Comparison of ENCODE assay signal across 8 mouse cellular contexts in genomic region chr13:46418731-46419545, GRCm38 (mm10). TPM values are rescaled to one million over a fixed set of nuclear protein-coding genes. Genes with fewer than 3 reads are reported as not detected.
DNase-seq lines count a peak whose midpoint lies in the region; ATAC-seq and TF ChIP-seq lines count a peak whose summit lies in the region.

No protein-coding gene starts in this region.

- no peaks in the 10 kb centered on the region for H3K36me3 ChIP-seq in intestine, postnatal 0 days (ENCODE audit: control insufficient read depth, insufficient read depth)
- H3K36me3 ChIP-seq in small intestine, adult 2 months (ENCODE audit: control insufficient read depth, insufficient read depth, low read length): no peaks in the 10 kb centered on the region

- ATAC-seq in intestine, postnatal 0 days: peak; percentile 22; the same call in 1 of the 2 replicates
- no peak for ATAC-seq in monocyte, adult 5-6 weeks (replicated peaks; ENCODE audit: insufficient number of reproducible peaks, low FRiP score, low TSS enrichment, poor library complexity, severe bottlenecking)

- H3K4me2 ChIP-seq in intestine, postnatal 0 days (replicated peaks; ENCODE audit: low read depth): peak overlapping the region; percentile 72

- peak overlapping the region; percentile 92 for H3K27ac ChIP-seq in left cerebral cortex, adult 2 months
- no peak overlapping the region for H3K27ac ChIP-seq in embryonic fibroblast, embryonic 13.5 days (ENCODE audit: insufficient read depth, low read length)
- peak overlapping the region; percentile 23; the same call in 1 of the 2 replicates for H3K27ac ChIP-seq in intestine, postnatal 0 days (ENCODE audit: low read depth, low read length)
- H3K27ac ChIP-seq in small intestine, adult 2 months (ENCODE audit: insufficient read depth, low read depth, low read length): peak overlapping the region; percentile 40

- peaks cover 28% of the 10 kb centered on the region for H3K27me3 ChIP-seq in intestine, postnatal 0 days (replicated peaks; ENCODE audit: control insufficient read depth, insufficient read depth, low read length)
- H3K27me3 ChIP-seq in small intestine, adult 2 months (ENCODE audit: control insufficient read depth, insufficient read depth, low read length): peaks cover 22% of the 10 kb centered on the region

- no peak for TF ChIP-seq CTCF in left cerebral cortex, adult 2 months (IDR thresholded peaks at IDR 0.05)
- TF ChIP-seq CTCF in embryonic fibroblast, embryonic 13.5 days (IDR thresholded peaks at IDR 0.05; ENCODE audit: borderline replicate concordance, insufficient read depth, low read length): no peak
- TF ChIP-seq CTCF in intestine, postnatal 0 days (IDR thresholded peaks at IDR 0.05; ENCODE audit: low read depth): no peak
- TF ChIP-seq CTCF in small intestine, adult 2 months (IDR thresholded peaks at IDR 0.05; ENCODE audit: extremely low read depth, insufficient read length, insufficient replicate concordance, low read depth, low read length): no peak

- H3K9me3 ChIP-seq in intestine, postnatal 0 days (ENCODE audit: control insufficient read depth): no peaks in the 10 kb centered on the region

- peak; percentile 39 to 48 for DNase-seq in left cerebral cortex, adult 2 months (ENCODE audit: extremely low spot score in 1 of 2, low spot score in 2 of 2)
- DNase-seq in left cerebral cortex, adult 11 months (ENCODE audit: low spot score): no peak
- DNase-seq in adrenal gland, postnatal 25 days: peak; percentile 38
- peak; percentile 2 for DNase-seq in lung, postnatal 14 days

- no peak for TF ChIP-seq POLR2A in embryonic fibroblast, embryonic 13.5 days (IDR thresholded peaks at IDR 0.05; ENCODE audit: low read depth, low read length)
- 0 out of 2 replicates have a peak, but pooled peaks have one; percentile 20 for TF ChIP-seq POLR2A in small intestine, adult 2 months (IDR thresholded peaks at IDR 0.05; ENCODE audit: low read depth, low read length)

- H3K4me1 ChIP-seq in embryonic fibroblast, embryonic 13.5 days (ENCODE audit: control insufficient read depth, insufficient read depth, low read length): no peaks in the 10 kb centered on the region
- H3K4me1 ChIP-seq in intestine, postnatal 0 days (replicated peaks; ENCODE audit: control insufficient read depth, insufficient read depth, low read length): no peaks in the 10 kb centered on the region
- peaks cover 5% of the 10 kb centered on the region for H3K4me1 ChIP-seq in small intestine, adult 2 months (ENCODE audit: control insufficient read depth, insufficient read depth, insufficient read length, low read length)

- peak overlapping the region; percentile 40 for H3K9ac ChIP-seq in intestine, postnatal 0 days (ENCODE audit: low read depth, low read length)

- H3K4me3 ChIP-seq in left cerebral cortex, adult 2 months: peak overlapping the region; percentile 75
- H3K4me3 ChIP-seq in embryonic fibroblast, embryonic 13.5 days (ENCODE audit: insufficient read depth, low read length): peak overlapping the region; percentile 52
- H3K4me3 ChIP-seq in intestine, postnatal 0 days (ENCODE audit: low read depth, low read length): peak overlapping the region; percentile 52
- H3K4me3 ChIP-seq in small intestine, adult 2 months (ENCODE audit: low read depth, low read length): peak overlapping the region; percentile 80

- WGBS in intestine, postnatal 0 days: 2% methylated on average over 72 of the region's 73 CpGs
- 2% methylated on average over 73 of the region's 73 CpGs for WGBS in small intestine, adult 2 months

- intact Hi-C loops in left cerebral cortex, adult 2 months (cut with DNase I): loop anchor here (2.0 to 10.0 kb wide), 3 partner anchors 72 to 246 kb away; partner anchors contain the start of gene Fam8a1

RNA-seq across cellular contexts. Expression of gene Rbm24, which starts 0.7 kb away (rescaled TPM):
- total RNA-seq in left cerebral cortex, adult 2 months (2021): 10 to 100 TPM; 20.2 to 31.9 TPM
- total RNA-seq in adrenal gland, postnatal 25 days (2021): 10.4 and 17.8 TPM in 2 replicates
- 3.7 and 4.1 TPM in 2 replicates for polyA plus RNA-seq in embryonic fibroblast, embryonic 13.5 days (2011; ENCODE audit: insufficient read length, low read depth, missing spikeins)
- polyA plus RNA-seq in intestine, postnatal 0 days (2015; fragmentation: Nextera tagmentation; extraction: Ambion mirVana): 2.8 and 3.3 TPM in 2 replicates
- 19.7 and 29.6 TPM in 2 replicates for polyA plus RNA-seq in small intestine, adult 2 months (2012; rRNA removed)
- not detected in 3 replicates for total RNA-seq in monocyte, adult 5-6 weeks (2017)

Comparison
In these comparisons a context has a peak if more than half of its experiments do, and no peak if none do; other contexts are left out.
1. RNA of gene Rbm24, which starts 0.7 kb away (total RNA-seq): 20.2 to 31.9 TPM in left cerebral cortex, adult 2 months and 10.4 to 17.8 TPM in adrenal gland, postnatal 25 days; not detected in monocyte, adult 5-6 weeks; every median in the first group is over 10 times any median in the second.
2. Peak in every context shown above with its lines, with median percentiles within 50 percentile points of each other: H3K4me3 ChIP-seq.